Mouse (Mus musculus): ENCODE measurements around the gene Cog6. TPM values are rescaled to one million over a fixed set of nuclear protein-coding genes. Genes with fewer than 3 reads are reported as not detected.

Cog6 gene
- polyA plus RNA-seq, 1 experiment from 2014 or later = 53.0 TPM

GRCm38 (mm10) chr3:52974674-52975556 lies 42.1 kb downstream of the Cog6 start:
- POLR2A ChIA-PET = no interaction called here

GRCm38 (mm10) chr3:52972916-52973315 lies 44.1 kb downstream of the Cog6 start:
- in situ Hi-C loops (cut with MboI; ENCODE audit: low pct_unique_long_range_greater_than_20kb) = no loop called here
- DNase-seq (ENCODE audit: low read depth, low spot score) (no peak), ATAC-seq (no peak)
- H3K27me3 ChIP-seq = no peaks in the 10 kb centered on the region
- no peak for TF ChIP-seq CTCF (IDR thresholded peaks at IDR 0.05)
- ChIA-PET CTCF (interaction anchor here (0.9 to 1.3 kb wide), 3 partner anchors 13 to 715 kb away, joined by 3 read pairs; no protein-coding TSS in a partner anchor), POLR2A (no interaction called here)

More at GRCm38 (mm10) chr3:52974674-52975556, 42.1 kb downstream of the Cog6 start:
- peak; percentile 78 for TF ChIP-seq CTCF (IDR thresholded peaks at IDR 0.05)
- CTCF ChIA-PET = interaction anchor here (0.7 to 4.8 kb wide), 12 partner anchors 9 to 755 kb away, joined by 3 to 19 read pairs (median 6); no protein-coding TSS in a partner anchor
- no peaks in the 10 kb centered on the region for H3K27me3 ChIP-seq
- in situ Hi-C loops (cut with MboI; ENCODE audit: low pct_unique_long_range_greater_than_20kb) = loop anchor here (5.0 kb wide), 1 partner anchor 718 kb away; no protein-coding TSS in a partner anchor
- ATAC-seq = peak; percentile 51
- no peak for DNase-seq (ENCODE audit: low read depth, low spot score)

- no peaks in the 10 kb centered on the region for H3K27me3 ChIP-seq
- DNase-seq (ENCODE audit: low read depth, low spot score) (no peak), ATAC-seq (no peak)
- TF ChIP-seq CTCF (IDR thresholded peaks at IDR 0.05) = peak; percentile 48
- ChIA-PET CTCF (no interaction called here), POLR2A (no interaction called here)
- in situ Hi-C loops (cut with MboI; ENCODE audit: low pct_unique_long_range_greater_than_20kb) = no loop called here
These were observed 50.0 kb downstream of the Cog6 start for GRCm38 (mm10) chr3:52967046-52967445.

GRCm38 (mm10) chr3:52964206-52964605 lies 52.8 kb downstream of the Cog6 start:
- DNase-seq (ENCODE audit: low read depth, low spot score) (no peak), ATAC-seq (no peak)
- no peak for TF ChIP-seq CTCF (IDR thresholded peaks at IDR 0.05)
- H3K27me3 ChIP-seq = no peaks in the 10 kb centered on the region
- CTCF ChIA-PET = no interaction called here
- in situ Hi-C loops (cut with MboI; ENCODE audit: low pct_unique_long_range_greater_than_20kb) = no loop called here
- POLR2A ChIA-PET = no interaction called here

- in situ Hi-C loops (cut with MboI; ENCODE audit: low pct_unique_long_range_greater_than_20kb) = no loop called here
- no peaks in the 10 kb centered on the region for H3K27me3 ChIP-seq
- DNase-seq (ENCODE audit: low read depth, low spot score) (no peak), ATAC-seq (no peak)
- ChIA-PET CTCF (interaction anchor here (1.1 to 2.1 kb wide), 3 partner anchors 8 to 57 kb away, joined by 3 to 6 read pairs (median 4); no protein-coding TSS in a partner anchor), POLR2A (no interaction called here)
- no peak for TF ChIP-seq CTCF (IDR thresholded peaks at IDR 0.05)
These were observed 53.6 kb downstream of the Cog6 start for GRCm38 (mm10) chr3:52963441-52963840.

GRCm38 (mm10) chr3:52962391-52962790 lies 54.6 kb downstream of the Cog6 start:
- ChIA-PET POLR2A (no interaction called here), CTCF (interaction anchor here (0.8 to 2.1 kb wide), 8 partner anchors 9 to 708 kb away, joined by 3 to 6 read pairs (median 4); no protein-coding TSS in a partner anchor)
- H3K27me3 ChIP-seq = no peaks in the 10 kb centered on the region
- DNase-seq (ENCODE audit: low read depth, low spot score) (no peak), ATAC-seq (no peak)
- TF ChIP-seq CTCF (IDR thresholded peaks at IDR 0.05) = no peak
- in situ Hi-C loops (cut with MboI; ENCODE audit: low pct_unique_long_range_greater_than_20kb) = no loop called here

- no peak for ATAC-seq
- ChIA-PET CTCF (interaction anchor here (0.8 to 2.1 kb wide), 9 partner anchors 9 to 117 kb away, joined by 3 to 6 read pairs (median 3); no protein-coding TSS in a partner anchor), POLR2A (no interaction called here)
- no peaks in the 10 kb centered on the region for H3K27me3 ChIP-seq
- no peak for TF ChIP-seq CTCF (IDR thresholded peaks at IDR 0.05)
- DNase-seq (ENCODE audit: low read depth, low spot score) = no peak
- in situ Hi-C loops (cut with MboI; ENCODE audit: low pct_unique_long_range_greater_than_20kb) = no loop called here
These were observed 55.4 kb downstream of the Cog6 start for GRCm38 (mm10) chr3:52961661-52962060.

GRCm38 (mm10) chr3:52960951-52961350 lies 56.1 kb downstream of the Cog6 start:
- POLR2A ChIA-PET = no interaction called here
- no peak for DNase-seq (ENCODE audit: low read depth, low spot score)
- in situ Hi-C loops (cut with MboI; ENCODE audit: low pct_unique_long_range_greater_than_20kb) = no loop called here
- ATAC-seq = no peak
- no peak for TF ChIP-seq CTCF (IDR thresholded peaks at IDR 0.05)
- H3K27me3 ChIP-seq = no peaks in the 10 kb centered on the region
- CTCF ChIA-PET = interaction anchor here (0.9 to 1.3 kb wide), 5 partner anchors 8 to 616 kb away, joined by 3 read pairs; no protein-coding TSS in a partner anchor

GRCm38 (mm10) chr3:52958444-52959120 lies 58.5 kb downstream of the Cog6 start:
- H3K27me3 ChIP-seq = no peaks in the 10 kb centered on the region
- ATAC-seq (no peak), DNase-seq (ENCODE audit: low read depth, low spot score) (no peak)
- CTCF ChIA-PET = no interaction called here
- POLR2A ChIA-PET = interaction anchor here (0.6 kb wide), 1 partner anchor 24 kb away, joined by 5 read pairs; no protein-coding TSS in a partner anchor
- in situ Hi-C loops (cut with MboI; ENCODE audit: low pct_unique_long_range_greater_than_20kb) = no loop called here
- no peak for TF ChIP-seq CTCF (IDR thresholded peaks at IDR 0.05)

GRCm38 (mm10) chr3:52957861-52958260 lies 59.2 kb downstream of the Cog6 start:
- ChIA-PET CTCF (interaction anchor here (1.4 kb wide), 1 partner anchor 19 kb away, joined by 4 read pairs; no protein-coding TSS in a partner anchor), POLR2A (interaction anchor here (0.6 kb wide), 1 partner anchor 83 kb away, joined by 7 read pairs; no protein-coding TSS in a partner anchor)
- DNase-seq (ENCODE audit: low read depth, low spot score) (no peak), ATAC-seq (no peak)
- no peak for TF ChIP-seq CTCF (IDR thresholded peaks at IDR 0.05)
- in situ Hi-C loops (cut with MboI; ENCODE audit: low pct_unique_long_range_greater_than_20kb) = no loop called here
- H3K27me3 ChIP-seq = no peaks in the 10 kb centered on the region
